Mouse (Mus musculus): ENCODE measurements around the gene St5. TPM values are rescaled to one million over a fixed set of nuclear protein-coding genes. Genes with fewer than 3 reads are reported as not detected.

The St5 gene
- polyA plus RNA-seq, 1 experiment: 28.6 TPM

- H3K4me3 ChIP-seq (ENCODE audit: insufficient read depth, poor library complexity, severe bottlenecking): no peak overlapping the region
- TF ChIP-seq CTCF (IDR thresholded peaks at IDR 0.05; ENCODE audit: control insufficient read depth, insufficient read depth, insufficient read length): peak; percentile 32
- no peak for TF ChIP-seq MYOG (IDR thresholded peaks at IDR 0.05; ENCODE audit: control insufficient read depth, extremely low read depth, insufficient read length)
- TF ChIP-seq MAX (IDR thresholded peaks at IDR 0.05): no peak
- TF ChIP-seq USF1 (IDR thresholded peaks at IDR 0.05; ENCODE audit: low read depth): no peak
- no peak for TF ChIP-seq FOSL1 (IDR thresholded peaks at IDR 0.05; ENCODE audit: insufficient read depth, low read length, poor library complexity, severe bottlenecking)
- H3ac ChIP-seq (ENCODE audit: control insufficient read depth, insufficient read length, low read depth): no peak overlapping the region
- peaks cover 53% of the 10 kb centered on the region for H3K79me2 ChIP-seq (ENCODE audit: control insufficient read depth, insufficient read depth)
- H3K79me3 ChIP-seq (ENCODE audit: low read depth): peaks cover 17% of the 10 kb centered on the region
- H3K36me3 ChIP-seq (ENCODE audit: control insufficient read depth, insufficient read depth): peaks cover 19% of the 10 kb centered on the region
- no peaks in the 10 kb centered on the region for H3K27me3 ChIP-seq (ENCODE audit: control insufficient read depth, insufficient read depth, insufficient read length)
Observed at GRCm38 (mm10) chr7:109618721-109619120, 84.7 kb downstream of the St5 start.

- Histone ChIP-seq H3K4me3 (ENCODE audit: insufficient read depth, poor library complexity, severe bottlenecking) (no peak overlapping the region), H3K36me3 (ENCODE audit: control insufficient read depth, insufficient read depth) (peaks cover 20% of the 10 kb centered on the region), H3K27me3 (ENCODE audit: control insufficient read depth, insufficient read depth, insufficient read length) (no peaks in the 10 kb centered on the region), H3ac (ENCODE audit: control insufficient read depth, insufficient read length, low read depth) (no peak overlapping the region), H3K79me2 (ENCODE audit: control insufficient read depth, insufficient read depth) (peaks cover 45% of the 10 kb centered on the region), H3K79me3 (ENCODE audit: low read depth) (peaks cover 15% of the 10 kb centered on the region)
- no peak for TF ChIP-seq CEBPB (IDR thresholded peaks at IDR 0.05; ENCODE audit: low read depth)
- no peak for TF ChIP-seq CTCF (IDR thresholded peaks at IDR 0.05; ENCODE audit: control insufficient read depth, insufficient read depth, insufficient read length)
- no peak for TF ChIP-seq FOSL1 (IDR thresholded peaks at IDR 0.05; ENCODE audit: insufficient read depth, low read length, poor library complexity, severe bottlenecking)
- peak; percentile 91 for TF ChIP-seq MYOD1 (IDR thresholded peaks at IDR 0.05; ENCODE audit: control insufficient read depth, insufficient read length, low read depth)
- no peak for TF ChIP-seq MAX (IDR thresholded peaks at IDR 0.05)
- no peak for TF ChIP-seq MYOG (IDR thresholded peaks at IDR 0.05; ENCODE audit: control insufficient read depth, extremely low read depth, insufficient read length)
- TF ChIP-seq USF1 (IDR thresholded peaks at IDR 0.05; ENCODE audit: low read depth): no peak
Observed at GRCm38 (mm10) chr7:109617838-109618237, 85.6 kb downstream of the St5 start.

- Histone ChIP-seq H3K27me3 (ENCODE audit: control insufficient read depth, insufficient read depth, insufficient read length) (no peaks in the 10 kb centered on the region), H3K36me3 (ENCODE audit: control insufficient read depth, insufficient read depth) (peaks cover 25% of the 10 kb centered on the region), H3K79me3 (ENCODE audit: low read depth) (peaks cover 15% of the 10 kb centered on the region), H3ac (ENCODE audit: control insufficient read depth, insufficient read length, low read depth) (no peak overlapping the region), H3K79me2 (ENCODE audit: control insufficient read depth, insufficient read depth) (peaks cover 33% of the 10 kb centered on the region), H3K4me3 (ENCODE audit: insufficient read depth, poor library complexity, severe bottlenecking) (no peak overlapping the region)
- TF ChIP-seq MAX (IDR thresholded peaks at IDR 0.05) (no peak), MYOG (IDR thresholded peaks at IDR 0.05; ENCODE audit: control insufficient read depth, extremely low read depth, insufficient read length) (no peak), MYOD1 (IDR thresholded peaks at IDR 0.05; ENCODE audit: control insufficient read depth, insufficient read length, low read depth) (no peak), USF1 (IDR thresholded peaks at IDR 0.05; ENCODE audit: low read depth) (no peak), CTCF (IDR thresholded peaks at IDR 0.05; ENCODE audit: control insufficient read depth, insufficient read depth, insufficient read length) (no peak), FOSL1 (IDR thresholded peaks at IDR 0.05; ENCODE audit: insufficient read depth, low read length, poor library complexity, severe bottlenecking) (no peak), CEBPB (IDR thresholded peaks at IDR 0.05; ENCODE audit: low read depth) (no peak)
Observed at GRCm38 (mm10) chr7:109616034-109616979, 87.1 kb downstream of the St5 start.

GRCm38 (mm10) chr7:109615601-109616000 lies 87.8 kb downstream of the St5 start:
- Histone ChIP-seq H3ac (ENCODE audit: control insufficient read depth, insufficient read length, low read depth) (no peak overlapping the region), H3K79me2 (ENCODE audit: control insufficient read depth, insufficient read depth) (peaks cover 26% of the 10 kb centered on the region), H3K36me3 (ENCODE audit: control insufficient read depth, insufficient read depth) (peaks cover 25% of the 10 kb centered on the region), H3K4me3 (ENCODE audit: insufficient read depth, poor library complexity, severe bottlenecking) (no peak overlapping the region), H3K79me3 (ENCODE audit: low read depth) (peaks cover 15% of the 10 kb centered on the region), H3K27me3 (ENCODE audit: control insufficient read depth, insufficient read depth, insufficient read length) (no peaks in the 10 kb centered on the region)
- no peak for TF ChIP-seq USF1 (IDR thresholded peaks at IDR 0.05; ENCODE audit: low read depth)
- no peak for TF ChIP-seq CTCF (IDR thresholded peaks at IDR 0.05; ENCODE audit: control insufficient read depth, insufficient read depth, insufficient read length)
- no peak for TF ChIP-seq MAX (IDR thresholded peaks at IDR 0.05)
- TF ChIP-seq MYOG (IDR thresholded peaks at IDR 0.05; ENCODE audit: control insufficient read depth, extremely low read depth, insufficient read length): no peak
- TF ChIP-seq MYOD1 (IDR thresholded peaks at IDR 0.05; ENCODE audit: control insufficient read depth, insufficient read length, low read depth): no peak
- TF ChIP-seq FOSL1 (IDR thresholded peaks at IDR 0.05; ENCODE audit: insufficient read depth, low read length, poor library complexity, severe bottlenecking): no peak
- TF ChIP-seq CEBPB (IDR thresholded peaks at IDR 0.05; ENCODE audit: low read depth): no peak

- Histone ChIP-seq H3K79me2 (ENCODE audit: control insufficient read depth, insufficient read depth) (peaks cover 19% of the 10 kb centered on the region), H3ac (ENCODE audit: control insufficient read depth, insufficient read length, low read depth) (no peak overlapping the region), H3K27me3 (ENCODE audit: control insufficient read depth, insufficient read depth, insufficient read length) (no peaks in the 10 kb centered on the region), H3K4me3 (ENCODE audit: insufficient read depth, poor library complexity, severe bottlenecking) (no peak overlapping the region), H3K36me3 (ENCODE audit: control insufficient read depth, insufficient read depth) (peaks cover 25% of the 10 kb centered on the region), H3K79me3 (ENCODE audit: low read depth) (peaks cover 11% of the 10 kb centered on the region)
- TF ChIP-seq MAX (IDR thresholded peaks at IDR 0.05): no peak
- TF ChIP-seq MYOG (IDR thresholded peaks at IDR 0.05; ENCODE audit: control insufficient read depth, extremely low read depth, insufficient read length): no peak
- TF ChIP-seq CEBPB (IDR thresholded peaks at IDR 0.05; ENCODE audit: low read depth): no peak
- no peak for TF ChIP-seq USF1 (IDR thresholded peaks at IDR 0.05; ENCODE audit: low read depth)
- TF ChIP-seq CTCF (IDR thresholded peaks at IDR 0.05; ENCODE audit: control insufficient read depth, insufficient read depth, insufficient read length): no peak
- no peak for TF ChIP-seq FOSL1 (IDR thresholded peaks at IDR 0.05; ENCODE audit: insufficient read depth, low read length, poor library complexity, severe bottlenecking)
Observed at GRCm38 (mm10) chr7:109614939-109615338, 88.5 kb downstream of the St5 start.
